Mouse (Mus musculus) 3T3-L1 (cell line): ENCODE results near the gene Snx7.

Experiments
- DNase-seq: peaks from one replicate; pipeline ENCODE4 v3.0.0-alpha.2; 2015; ENCODE audit warnings: low read depth, low spot score

Gene Snx7

DNA sequence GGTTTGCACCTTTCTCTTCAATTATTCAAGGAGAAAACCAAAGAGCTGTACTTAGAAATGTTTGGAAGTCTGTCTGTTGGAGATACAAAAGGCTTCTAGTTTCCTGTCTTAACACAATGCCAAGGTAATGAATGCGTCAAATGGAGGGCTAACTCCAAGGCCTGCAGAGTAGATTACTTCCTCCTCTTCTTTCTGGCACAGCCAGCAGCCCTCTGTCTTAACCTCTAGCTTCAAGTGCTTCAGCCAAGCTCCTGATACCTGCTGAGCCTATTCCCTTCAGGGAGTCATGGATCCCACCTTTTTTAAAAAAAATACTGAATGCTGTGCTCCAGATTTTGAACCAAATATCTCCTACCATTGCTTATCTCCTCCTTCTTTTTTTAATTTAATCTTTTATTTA, 51.1 kb downstream of the Snx7 start:
- DNase-seq = no peak

DNA sequence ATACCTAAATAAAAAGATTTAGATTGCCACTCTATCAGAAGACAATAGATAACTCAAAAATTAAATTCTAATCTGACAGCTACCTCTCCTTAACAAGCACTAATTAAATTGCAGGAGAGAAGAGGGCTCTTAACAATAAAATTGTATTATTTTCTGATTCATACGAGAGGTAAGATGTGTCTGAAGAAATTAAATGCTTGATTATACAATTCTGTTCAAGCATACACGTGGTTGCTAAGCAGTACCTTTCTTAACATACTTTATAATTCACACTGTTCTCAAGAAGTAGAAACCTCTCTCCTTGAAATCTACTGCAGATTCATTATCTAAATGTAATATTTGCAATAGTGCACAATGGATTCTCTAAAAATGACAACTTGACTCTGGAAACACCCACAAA, 54.5 kb downstream of the Snx7 start:
- DNase-seq = no peak

DNA sequence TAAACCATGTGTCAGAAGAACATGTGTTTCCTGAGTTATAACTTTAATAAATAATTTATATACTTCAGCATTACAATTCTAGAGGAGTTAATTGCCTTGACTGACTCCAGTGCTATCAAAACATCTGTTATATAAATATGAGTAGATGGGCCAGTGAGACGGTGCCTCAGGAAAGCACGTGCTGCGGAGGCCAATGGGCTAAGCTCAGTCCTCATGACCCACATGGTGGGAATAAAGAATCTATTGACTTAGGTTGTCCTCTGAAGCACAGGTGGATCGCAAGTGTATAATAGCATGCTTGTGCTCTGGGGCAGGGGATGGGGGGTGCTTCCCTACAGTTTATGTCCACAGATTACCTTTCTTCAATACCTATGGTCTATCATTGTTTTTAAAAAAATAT, 56.6 kb downstream of the Snx7 start:
- DNase-seq = no peak

DNA sequence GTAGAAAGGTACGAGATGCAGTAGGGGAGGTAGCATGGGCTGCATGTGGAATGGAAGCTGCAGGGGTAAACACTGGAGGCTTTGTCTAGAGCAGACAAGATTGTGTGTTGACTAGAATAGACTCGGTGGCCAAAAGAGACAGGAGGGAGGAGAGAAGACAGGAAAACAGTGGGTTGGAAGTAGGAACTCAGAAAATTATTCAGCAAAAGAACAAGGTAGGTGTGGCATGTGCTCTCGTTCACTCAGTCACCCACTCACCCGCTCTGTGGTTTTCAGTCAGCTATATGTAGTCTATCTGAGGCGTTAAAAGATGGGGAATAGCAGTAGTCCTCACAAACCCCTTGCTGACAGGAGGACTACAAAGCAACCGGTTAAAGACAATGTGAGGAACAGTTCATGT, 63.0 kb downstream of the Snx7 start:
- no peak for DNase-seq

DNA sequence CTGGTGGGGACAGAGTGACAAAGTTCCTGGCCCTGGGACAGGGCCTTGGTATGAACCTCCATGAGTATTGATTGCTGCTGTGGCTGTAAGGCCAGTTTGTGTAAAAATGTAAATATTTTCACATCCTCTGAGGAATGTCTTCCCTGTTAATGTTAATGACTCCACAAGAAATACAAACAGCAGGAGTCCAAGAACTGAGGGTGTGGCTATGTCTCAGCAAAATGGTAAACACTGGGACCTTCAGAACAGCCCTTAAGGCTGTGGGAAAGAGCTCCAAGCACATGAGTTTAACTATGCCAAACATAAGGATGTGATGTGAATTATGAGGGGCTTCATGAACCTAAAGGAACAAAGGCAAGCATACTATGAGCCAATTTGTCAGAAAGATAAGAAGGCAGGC, 74.2 kb downstream of the Snx7 start:
- no peak for DNase-seq

DNA sequence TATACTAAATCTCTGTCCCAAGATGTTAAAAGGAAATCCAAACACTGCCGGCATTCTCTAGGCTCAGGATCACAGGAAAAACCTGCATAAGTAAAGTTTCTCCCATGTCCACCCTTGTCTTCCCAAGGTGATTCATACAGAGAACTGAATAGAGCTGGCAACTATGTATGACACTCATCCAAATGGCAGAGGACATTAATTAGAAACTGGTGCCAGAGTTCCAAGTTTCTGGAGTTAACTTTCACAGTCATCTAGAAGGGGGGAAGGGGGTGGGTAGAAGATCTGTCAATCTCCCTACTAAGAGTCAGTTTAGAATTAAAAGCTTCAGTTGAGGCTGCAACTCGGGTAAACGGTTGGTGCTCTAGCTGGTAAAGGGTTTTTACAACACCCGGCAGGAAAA, 76.8 kb downstream of the Snx7 start:
- DNase-seq = peak; percentile 6

DNA sequence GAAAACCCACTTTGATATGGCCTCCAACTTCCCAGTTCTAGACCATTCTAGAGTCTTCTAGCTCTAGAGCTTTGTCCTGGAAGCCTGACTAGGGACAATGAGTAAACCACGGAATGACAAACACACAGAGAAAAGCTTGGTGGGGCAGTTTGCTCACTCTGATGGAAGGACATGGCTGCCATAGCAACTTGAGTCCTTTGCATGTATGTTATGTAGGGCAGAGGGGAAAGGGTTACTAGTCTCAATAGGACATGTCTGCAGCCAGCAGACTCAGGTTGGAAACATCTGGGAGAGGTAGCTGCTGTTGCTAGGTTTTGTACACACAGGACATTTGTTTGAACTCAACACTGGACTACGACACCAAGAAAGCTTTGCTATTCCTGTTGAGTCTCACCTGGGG, 77.5 kb downstream of the Snx7 start:
- no peak for DNase-seq

DNA sequence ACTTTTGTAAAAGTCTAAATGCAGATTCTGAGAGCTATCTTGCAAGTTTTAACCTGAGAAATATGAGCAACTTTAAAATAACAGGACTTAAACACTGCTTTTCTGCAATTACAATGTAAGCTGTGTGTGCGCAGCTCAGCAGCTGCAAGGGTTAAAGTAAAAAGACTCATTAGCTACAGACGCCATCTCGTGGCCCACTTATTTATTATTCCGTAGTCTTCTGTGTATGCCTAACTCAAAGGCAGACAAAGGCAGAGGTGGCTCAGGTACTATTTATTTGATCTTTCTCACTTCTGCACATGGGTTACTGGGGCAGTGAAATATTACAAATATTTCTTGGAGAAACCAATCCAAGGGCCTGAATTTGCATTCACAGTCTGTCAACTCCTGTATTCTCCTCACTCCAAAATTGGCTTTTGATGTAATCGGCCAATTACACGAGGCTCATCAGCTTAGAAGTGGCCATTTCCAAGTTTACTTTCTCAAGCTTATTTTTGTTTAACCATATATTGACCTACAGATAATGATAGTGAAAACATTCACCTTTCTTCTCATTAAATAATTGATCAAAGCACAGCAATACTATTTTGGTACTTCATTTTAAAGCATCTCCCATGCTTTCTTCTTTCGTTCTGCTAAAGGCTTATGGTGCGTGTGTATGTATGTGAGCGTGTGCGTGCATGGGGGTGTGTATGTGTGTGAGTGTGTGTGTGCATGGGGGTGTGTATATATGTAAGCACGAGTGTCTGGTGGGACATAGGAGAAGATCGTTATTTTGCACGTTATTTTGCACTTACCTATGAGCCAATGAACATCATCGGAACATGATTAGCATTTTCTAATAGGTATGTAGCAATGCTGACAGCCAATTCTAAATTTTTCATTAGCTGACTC, 79.7 kb downstream of the Snx7 start:
- no peak for DNase-seq

DNA sequence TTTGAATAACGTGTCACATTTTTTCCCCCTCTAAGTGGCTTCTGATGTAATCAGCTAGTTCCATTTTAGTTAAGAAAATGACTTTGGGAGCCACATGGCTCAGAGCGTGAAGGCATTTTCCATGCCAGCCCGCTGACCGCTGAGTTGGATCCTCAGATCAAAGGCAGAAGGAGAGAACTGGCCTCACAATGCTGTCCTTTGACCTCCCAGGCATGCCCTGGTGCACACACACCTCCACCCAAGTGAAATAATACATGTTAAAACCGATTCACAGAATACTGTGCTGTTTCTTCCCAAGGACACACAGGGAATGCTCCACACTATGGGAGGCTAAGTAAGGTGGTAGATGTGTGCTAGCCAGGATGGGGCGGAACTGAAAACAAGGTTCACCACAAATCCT, 81.5 kb downstream of the Snx7 start:
- no peak for DNase-seq

DNA sequence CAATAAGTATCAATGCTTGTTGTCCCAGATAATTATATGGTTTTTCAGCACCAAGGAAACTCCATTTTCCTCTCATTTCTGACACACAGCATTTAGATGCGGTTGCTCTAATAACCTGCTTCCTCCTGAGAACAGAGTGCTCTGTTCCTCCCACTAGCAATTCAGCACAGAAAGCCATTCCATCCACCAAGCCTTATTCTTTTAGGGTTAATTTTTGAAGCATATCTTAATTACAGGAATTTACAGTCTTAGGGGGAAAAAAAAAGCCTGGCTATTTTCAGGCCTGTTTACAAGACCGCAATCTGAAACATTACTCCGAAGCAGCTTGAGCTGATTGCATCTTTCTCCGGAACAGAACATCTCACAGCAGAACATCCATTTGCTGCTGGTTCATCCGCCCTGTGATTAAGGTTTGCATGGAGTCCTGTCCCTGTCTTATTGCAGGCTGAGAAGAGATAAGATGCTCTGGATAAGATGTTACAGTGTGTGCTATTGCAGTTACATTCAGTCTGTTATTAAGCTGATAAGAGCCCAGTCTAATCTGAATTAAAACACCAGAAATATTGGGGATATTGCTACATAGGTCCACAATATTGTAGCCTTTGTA, 116.5 kb downstream of the Snx7 start:
- no peak for DNase-seq

DNA sequence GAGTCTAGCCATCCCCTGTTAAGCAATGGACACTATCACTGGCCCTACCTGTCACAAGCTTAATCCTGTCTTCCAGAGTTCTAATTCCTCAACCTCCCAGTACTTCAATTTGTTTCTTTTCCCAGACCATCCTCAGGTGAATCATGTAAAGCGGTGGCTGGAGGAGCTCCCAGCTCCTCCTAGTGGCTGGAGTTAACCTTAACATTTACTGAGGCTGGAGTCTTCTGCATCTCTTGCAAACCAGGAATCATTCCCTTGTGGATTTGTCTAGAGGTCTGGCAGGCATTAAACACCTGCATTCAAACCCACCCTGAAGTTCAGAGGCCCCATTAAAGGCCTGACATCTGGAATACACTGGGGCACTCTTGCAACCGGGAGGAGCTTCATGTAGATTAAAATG, 117.1 kb downstream of the Snx7 start:
- peak; percentile 15 for DNase-seq

DNA sequence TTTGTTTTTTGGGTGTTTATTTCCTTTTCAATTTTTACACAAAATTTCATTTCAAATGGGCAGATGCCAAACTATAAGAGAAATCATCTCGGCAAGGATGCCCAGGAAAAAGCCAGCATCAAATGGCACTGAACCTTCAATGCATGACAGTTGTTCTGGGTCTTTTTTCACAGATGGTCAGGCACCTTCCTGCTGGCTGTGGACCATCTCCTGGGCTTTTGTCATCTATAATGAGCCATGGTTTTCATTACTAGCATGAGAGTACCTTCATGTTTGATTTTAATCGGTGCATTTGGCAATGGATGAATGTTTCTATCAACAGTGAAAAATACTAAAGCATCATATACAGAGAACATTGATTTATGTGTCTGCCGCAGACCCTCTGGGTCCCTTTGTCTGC, 119.5 kb downstream of the Snx7 start:
- no peak for DNase-seq

DNA sequence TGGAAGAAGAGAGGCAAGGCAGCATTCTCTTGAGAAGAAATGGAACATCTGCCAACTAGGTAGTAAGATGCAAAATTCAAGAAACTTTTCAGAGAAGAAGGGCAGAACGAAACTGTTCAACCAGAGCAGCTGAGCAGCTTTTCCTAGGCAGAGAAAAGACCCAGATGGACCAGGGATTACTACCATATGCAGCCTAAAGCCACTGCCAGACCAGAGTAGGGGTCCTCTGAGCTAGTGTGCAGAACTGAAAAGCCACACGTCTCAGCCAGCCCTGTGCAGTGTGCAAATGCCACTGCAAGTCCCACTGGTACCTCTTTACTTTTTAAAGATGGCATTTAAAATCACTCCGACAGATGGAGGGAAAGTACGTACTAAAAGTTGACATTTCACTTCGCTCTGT, 129.0 kb downstream of the Snx7 start:
- DNase-seq = no peak

DNA sequence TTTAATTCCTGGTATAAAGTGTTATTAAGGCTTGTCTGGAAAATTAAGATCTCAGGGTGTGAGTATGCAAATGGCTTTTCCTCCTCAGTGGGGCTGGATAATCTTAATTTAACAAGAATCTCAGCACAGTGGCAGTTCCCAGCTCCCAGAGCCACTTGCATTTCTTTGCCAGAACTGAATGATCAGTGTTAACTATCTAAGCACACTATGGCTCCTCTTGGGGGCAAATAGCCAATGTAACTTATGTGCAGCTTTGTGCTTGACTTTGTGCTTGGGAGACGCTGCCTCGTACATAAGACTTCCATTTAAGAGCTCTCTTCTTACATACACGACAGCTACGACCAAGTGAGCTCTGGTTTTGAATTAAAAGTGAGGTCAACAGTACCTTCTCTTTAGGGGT, 136.1 kb downstream of the Snx7 start:
- no peak for DNase-seq
